Mouse (Mus musculus) limb, embryonic 11.5 days (tissue): ENCODE results near the gene Nek6. TPM values are rescaled to one million over a fixed set of nuclear protein-coding genes. Genes with fewer than 3 reads are reported as not detected.
A peak's percentile ranks its signal among the peaks of the same experiment; 100 is the strongest.

Experiments
- ATAC-seq: fragments of 200-750 bp; cut with Nextera tagmentation; 2 replicates; pipeline ENCODE4 v1.8.0; 2017; ENCODE audit warnings: low read depth; ENCODE audit not compliant: insufficient number of reproducible peaks, low FRiP score, low TSS enrichment
- DNase-seq: peaks from one replicate; pipeline ENCODE4 v3.0.0-alpha.2; 2015; ENCODE audit warnings: low spot score
- H3K27ac ChIP-seq: fragments of 300-500 bp; sonication (generic); replicated peaks from 2 replicates; pipeline ENCODE4 v1.5.1; 2014; ENCODE audit warnings: low read depth, mild to moderate bottlenecking, low read length
- H3K27me3 ChIP-seq: fragments of 300-500 bp; sonication (generic); 2 replicates; pipeline ENCODE4 v1.6.1; 2014; ENCODE audit warnings: mild to moderate bottlenecking, low read length, mixed read lengths; ENCODE audit not compliant: control insufficient read depth, insufficient read depth
- H3K36me3 ChIP-seq: fragments of 300-500 bp; sonication (generic); 2 replicates; pipeline ENCODE4 v1.6.1; 2014; ENCODE audit warnings: mild to moderate bottlenecking, low read length, moderate library complexity, mixed read lengths; ENCODE audit not compliant: control insufficient read depth, insufficient read depth
- H3K4me1 ChIP-seq: fragments of 300-500 bp; sonication (generic); 2 replicates; pipeline ENCODE4 v1.6.1; 2014; ENCODE audit warnings: low read length, mixed read lengths; ENCODE audit not compliant: control insufficient read depth, insufficient read depth
- H3K4me2 ChIP-seq: fragments of 300-500 bp; sonication (generic); 2 replicates; pipeline ENCODE4 v1.6.1; 2014; ENCODE audit warnings: low read depth, mild to moderate bottlenecking, moderate library complexity; ENCODE audit not compliant: severe bottlenecking
- H3K4me3 ChIP-seq: fragments of 300-500 bp; sonication (generic); 2 replicates; pipeline ENCODE4 v1.5.1; 2014; ENCODE audit warnings: low read depth, low read length
- H3K9ac ChIP-seq: fragments of 300-500 bp; sonication (generic); 2 replicates; pipeline ENCODE4 v1.6.1; 2014; ENCODE audit warnings: mild to moderate bottlenecking, low read length
- H3K9me3 ChIP-seq: fragments of 300-500 bp; sonication (generic); 2 replicates; pipeline ENCODE4 v1.6.1; 2016; ENCODE audit warnings: low read length; ENCODE audit not compliant: control insufficient read depth
- WGBS: fragments of 180-500 bp; shearing (Covaris S2); extraction: QIAGEN DNeasy Blood & Tissue Kit; methylation state at CpG from one replicate; pipeline ENCODE4 v1.1.7; 2014; 5-methylcytosine and 5-hydroxymethylcytosine counted together
- polyA plus RNA-seq: library from polyadenylated mRNA; unstranded; fragments of >200 nt; fragmentation: Nextera tagmentation; extraction: Ambion mirVana; gene quantifications from 2 replicates; pipeline ENCODE4 v1.2.1, GENCODE M21; 2014

Nek6 gene
- polyA plus RNA-seq, 1 experiment from 2014 or later: 108 TPM

GRCm38 (mm10) chr2:38544982-38545381 is 33.5 kb downstream of the Nek6 start:
- DNase-seq (no peak), ATAC-seq (no peak)
- 86% methylated on average over 6 of the region's 6 CpGs for WGBS
- H3K4me3 ChIP-seq: no peak overlapping the region
- no peaks in the 10 kb centered on the region for H3K36me3 ChIP-seq
- no peak overlapping the region for H3K27ac ChIP-seq
- H3K27me3 ChIP-seq: no peaks in the 10 kb centered on the region
- H3K9ac ChIP-seq: no peak overlapping the region
- peaks cover 10% of the 10 kb centered on the region for H3K4me1 ChIP-seq
- H3K4me2 ChIP-seq: no peak overlapping the region
- no peaks in the 10 kb centered on the region for H3K9me3 ChIP-seq

GRCm38 (mm10) chr2:38545706-38546105 is 34.3 kb downstream of the Nek6 start:
- no peak for DNase-seq
- no peak overlapping the region for H3K27ac ChIP-seq
- no peak overlapping the region for H3K9ac ChIP-seq
- H3K27me3 ChIP-seq: no peaks in the 10 kb centered on the region
- no peaks in the 10 kb centered on the region for H3K36me3 ChIP-seq
- ATAC-seq: no peak
- no peak overlapping the region for H3K4me3 ChIP-seq
- H3K4me1 ChIP-seq: peaks cover 10% of the 10 kb centered on the region
- H3K4me2 ChIP-seq: no peak overlapping the region
- no peaks in the 10 kb centered on the region for H3K9me3 ChIP-seq

DNA sequence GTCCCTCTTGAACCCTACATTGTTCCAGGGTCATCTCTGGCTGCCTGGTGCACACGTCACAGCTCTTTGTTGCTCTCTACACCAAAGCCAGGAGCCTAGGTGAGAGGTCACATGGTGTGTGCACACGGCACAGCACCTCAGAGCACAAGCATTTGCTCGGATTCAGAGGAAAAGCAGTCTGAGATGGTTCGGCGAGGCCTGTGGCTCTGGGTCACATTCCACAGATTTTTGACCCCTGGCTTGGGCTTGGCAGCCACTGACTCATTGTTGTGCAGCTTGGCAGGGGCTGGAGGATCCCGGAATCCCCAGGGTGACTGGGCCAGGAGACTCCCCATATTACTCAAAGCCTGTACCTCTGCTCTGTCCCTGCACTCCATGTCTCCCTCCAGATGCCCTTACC is 34.8 kb downstream of the Nek6 start:
- Histone ChIP-seq H3K4me3 (no peak overlapping the region), H3K9ac (no peak overlapping the region), H3K9me3 (no peaks in the 10 kb centered on the region), H3K36me3 (no peaks in the 10 kb centered on the region), H3K27ac (no peak overlapping the region), H3K4me1 (peaks cover 10% of the 10 kb centered on the region), H3K27me3 (no peaks in the 10 kb centered on the region), H3K4me2 (no peak overlapping the region)
- ATAC-seq (no peak), DNase-seq (peak; percentile 37)
- WGBS: 21% methylated on average over 6 of the region's 6 CpGs

- Histone ChIP-seq H3K27me3 (no peaks in the 10 kb centered on the region), H3K4me3 (no peak overlapping the region), H3K4me2 (no peak overlapping the region), H3K4me1 (peaks cover 10% of the 10 kb centered on the region), H3K36me3 (no peaks in the 10 kb centered on the region), H3K9ac (no peak overlapping the region), H3K9me3 (no peaks in the 10 kb centered on the region), H3K27ac (no peak overlapping the region)
- WGBS: 84% methylated on average over 5 of the region's 5 CpGs
- ATAC-seq: no peak
- no peak for DNase-seq
Observed at GRCm38 (mm10) chr2:38546748-38547147, 35.3 kb downstream of the Nek6 start.

GRCm38 (mm10) chr2:38547793-38548517 is 36.5 kb downstream of the Nek6 start:
- DNase-seq (no peak), ATAC-seq (no peak)
- Histone ChIP-seq H3K9ac (no peak overlapping the region), H3K36me3 (no peaks in the 10 kb centered on the region), H3K4me1 (peaks cover 10% of the 10 kb centered on the region), H3K27me3 (no peaks in the 10 kb centered on the region), H3K27ac (no peak overlapping the region), H3K9me3 (no peaks in the 10 kb centered on the region), H3K4me2 (no peak overlapping the region), H3K4me3 (no peak overlapping the region)
- WGBS: 70% methylated on average over 11 of the region's 11 CpGs

- Histone ChIP-seq H3K4me3 (no peak overlapping the region), H3K27me3 (no peaks in the 10 kb centered on the region), H3K36me3 (no peaks in the 10 kb centered on the region), H3K27ac (no peak overlapping the region), H3K4me1 (no peaks in the 10 kb centered on the region), H3K9ac (no peak overlapping the region), H3K9me3 (no peaks in the 10 kb centered on the region), H3K4me2 (no peak overlapping the region)
- WGBS: 74% methylated on average over 15 of the region's 15 CpGs
- DNase-seq (no peak), ATAC-seq (no peak)
Observed at GRCm38 (mm10) chr2:38552004-38552443, 40.6 kb downstream of the Nek6 start.

- no peaks in the 10 kb centered on the region; the same call in 1 of the 2 replicates for H3K36me3 ChIP-seq
- H3K9me3 ChIP-seq: no peaks in the 10 kb centered on the region
- DNase-seq (no peak), ATAC-seq (no peak)
- H3K4me2 ChIP-seq: no peak overlapping the region
- no peak overlapping the region for H3K9ac ChIP-seq
- no peaks in the 10 kb centered on the region for H3K27me3 ChIP-seq
- no peak overlapping the region for H3K4me3 ChIP-seq
- H3K4me1 ChIP-seq: no peaks in the 10 kb centered on the region
- no peak overlapping the region for H3K27ac ChIP-seq
- WGBS: 78% methylated on average over 19 of the region's 19 CpGs
Observed at GRCm38 (mm10) chr2:38554226-38554995, 43.0 kb downstream of the Nek6 start.

DNA sequence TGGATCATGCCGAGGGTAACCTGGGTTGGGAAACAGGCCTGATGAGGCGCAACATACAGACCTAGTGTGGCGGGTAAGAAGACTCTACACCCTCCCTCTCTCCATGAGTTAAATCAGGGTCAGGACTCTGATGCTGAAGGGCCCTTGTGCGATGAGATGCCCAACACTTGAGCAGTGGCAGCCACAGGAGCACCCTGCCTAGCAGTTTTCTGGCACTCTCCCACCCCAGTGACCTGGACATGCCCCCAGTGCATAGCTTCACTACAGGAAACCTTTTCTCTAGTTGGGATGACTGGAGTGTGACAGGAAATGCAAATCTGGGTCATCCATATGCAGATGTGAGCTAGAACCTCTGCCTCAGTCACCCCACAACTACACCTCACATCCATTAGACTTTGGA is 44.2 kb downstream of the Nek6 start:
- no peak for ATAC-seq
- Histone ChIP-seq H3K27ac (no peak overlapping the region), H3K4me1 (no peaks in the 10 kb centered on the region), H3K4me3 (no peak overlapping the region), H3K27me3 (no peaks in the 10 kb centered on the region), H3K9me3 (no peaks in the 10 kb centered on the region), H3K9ac (no peak overlapping the region), H3K4me2 (no peak overlapping the region), H3K36me3 (no peaks in the 10 kb centered on the region; the same call in 1 of the 2 replicates)
- WGBS: 89% methylated on average over 4 of the region's 4 CpGs
- DNase-seq: no peak
